Mouse (Mus musculus): ENCODE data around the gene G6pc. TPM values are rescaled to one million over a fixed set of nuclear protein-coding genes. Genes with fewer than 3 reads are reported as not detected.
A peak's percentile ranks its signal among the peaks of the same experiment; 100 is the strongest.

G6pc gene
- polyA plus RNA-seq, 1 experiment from 2014 or later, result not detected

DNA sequence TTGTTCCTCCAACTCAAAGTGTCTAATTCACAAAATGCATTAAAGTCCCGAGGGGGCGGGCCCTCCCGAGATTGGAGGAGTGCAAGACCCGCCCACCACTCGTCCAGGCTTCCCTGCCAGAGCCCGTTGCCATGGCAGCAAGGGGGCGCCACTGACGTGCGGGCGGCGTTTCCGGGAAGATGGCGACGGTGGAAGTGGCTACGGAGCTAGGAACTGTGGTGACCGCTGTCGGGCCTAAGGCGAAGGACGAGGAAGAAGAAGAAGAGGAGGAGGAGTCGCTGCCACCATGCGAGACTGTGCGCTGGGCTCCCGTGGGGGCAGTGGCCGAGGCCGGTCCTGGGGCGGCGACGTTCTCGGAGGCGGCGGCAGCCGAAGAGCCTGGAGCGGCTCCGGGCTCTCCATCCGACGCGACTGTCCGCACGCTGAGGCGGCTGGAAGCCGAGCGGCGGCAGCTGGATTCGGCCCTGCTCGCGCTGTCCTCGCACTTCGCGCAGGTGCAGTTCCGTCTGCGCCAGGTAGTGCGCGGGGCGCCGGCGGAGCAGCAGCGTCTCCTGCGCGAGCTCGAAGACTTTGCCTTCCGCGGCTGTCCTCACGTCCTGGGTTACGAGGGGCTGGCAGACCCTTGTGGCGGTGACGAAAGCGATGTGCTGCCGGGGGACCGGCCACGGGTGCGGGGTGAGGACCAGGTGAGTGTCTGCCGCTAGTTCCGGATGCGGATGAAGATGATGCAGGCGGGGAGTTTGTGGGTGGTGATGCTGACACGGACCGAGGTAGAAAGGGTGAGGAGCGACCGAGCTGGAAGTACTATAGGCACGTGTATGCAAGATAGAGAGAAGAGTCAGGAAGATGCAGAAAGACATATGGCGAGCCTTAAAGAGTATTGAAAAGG is 57.8 kb downstream of the G6pc start, which contains the start of the genes Rundc1 and Ptges3l:
Gene Rundc1, plus strand, starts transcription at position 161 of the 889 bp plus-strand sequence.
Gene Ptges3l, minus strand, starts transcription at position 409 of the 889 bp plus-strand sequence.
- Histone ChIP-seq H3K9me3 (replicated peaks; ENCODE audit: control insufficient read depth, low read length) (no peaks in the 10 kb centered on the region), H3K27ac (replicated peaks; ENCODE audit: low read depth, low read length) (peak within 1 kb of the TSS; percentile 30), H3K36me3 (replicated peaks; ENCODE audit: control insufficient read depth, insufficient read depth, low read depth, low read length) (peaks cover under 1% of the 10 kb centered on the region; the same call in 1 of the 2 replicates), H3K4me1 (ENCODE audit: control insufficient read depth, insufficient read depth, low read length) (no peaks in the 10 kb centered on the region), H3K4me2 (ENCODE audit: low read depth, low read length) (peak within 1 kb of the TSS; percentile 79), H3K27me3 (ENCODE audit: control insufficient read depth, insufficient read depth, low read length) (no peaks in the 10 kb centered on the region), H3K4me3 (ENCODE audit: low read depth, low read length) (peak within 1 kb of the TSS; percentile 74), H3K9ac (replicated peaks; ENCODE audit: low read length) (peak within 1 kb of the TSS; percentile 66)
- WGBS, result under 1% methylated on average over 76 of the region's 81 CpGs
- peak; percentile 99 for DNase-seq (ENCODE audit: low spot score)
- peak; percentile 83 for ATAC-seq (replicated peaks; ENCODE audit: insufficient number of reproducible peaks, low FRiP score, low TSS enrichment, low read depth)

DNA sequence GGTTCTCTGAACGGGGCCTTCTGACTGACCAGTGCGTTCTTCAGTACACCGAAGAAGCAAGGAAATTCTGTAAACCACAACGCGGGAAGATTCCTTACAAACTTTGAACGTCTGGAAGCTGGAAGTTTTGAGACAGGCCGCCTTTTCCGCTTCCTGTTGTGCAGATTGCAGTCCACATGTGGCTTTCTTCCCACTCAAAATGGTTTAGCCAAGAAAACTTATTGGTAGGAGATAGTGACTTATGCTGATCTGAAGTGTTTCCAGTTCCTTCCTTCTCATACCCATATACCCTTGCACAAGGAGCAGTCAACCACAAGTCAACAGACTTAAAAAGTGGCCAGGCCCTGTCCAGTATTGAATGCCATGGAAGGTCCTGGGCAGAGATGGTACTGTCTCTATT is 58.8 kb downstream of the G6pc start:
- Histone ChIP-seq H3K4me2 (ENCODE audit: low read depth, low read length) (peak overlapping the region; percentile 79), H3K27me3 (ENCODE audit: control insufficient read depth, insufficient read depth, low read length) (no peaks in the 10 kb centered on the region), H3K27ac (replicated peaks; ENCODE audit: low read depth, low read length) (no peak overlapping the region), H3K9me3 (replicated peaks; ENCODE audit: control insufficient read depth, low read length) (no peaks in the 10 kb centered on the region), H3K9ac (replicated peaks; ENCODE audit: low read length) (no peak overlapping the region), H3K4me3 (ENCODE audit: low read depth, low read length) (peak overlapping the region; percentile 74), H3K4me1 (ENCODE audit: control insufficient read depth, insufficient read depth, low read length) (no peaks in the 10 kb centered on the region), H3K36me3 (replicated peaks; ENCODE audit: control insufficient read depth, insufficient read depth, low read depth, low read length) (peaks cover 2% of the 10 kb centered on the region; the same call in 1 of the 2 replicates)
- no peak for DNase-seq (ENCODE audit: low spot score)
- 65% methylated on average over 8 of the region's 8 CpGs for WGBS
- no peak for ATAC-seq (replicated peaks; ENCODE audit: insufficient number of reproducible peaks, low FRiP score, low TSS enrichment, low read depth)

Small RNAs within 50 kb of the gene (microRNA-seq; reads per million reads assigned to microRNA genes)
- gene Gm25593 (ENCODE audit: borderline number of aligned reads) (not detected), gene Mir6929 (ENCODE audit: borderline number of aligned reads) (not detected)

Other genes starting within 250 kb of the G6pc start
- 10.7 and 12.7 TPM in 2 replicates for gene Retreg3, start 247.7 kb upstream of the G6pc start, polyA plus RNA-seq (2014; fragmentation: Nextera tagmentation; extraction: Ambion mirVana)
- gene Tubg1, start 247.6 kb upstream of the G6pc start, polyA plus RNA-seq (2014; fragmentation: Nextera tagmentation; extraction: Ambion mirVana), result 91.6 and 98.4 TPM in 2 replicates
- 7.8 and 8.0 TPM in 2 replicates for gene Tubg2, start 211.7 kb upstream of the G6pc start, polyA plus RNA-seq (2014; fragmentation: Nextera tagmentation; extraction: Ambion mirVana)
- gene Cntnap1, start 197.0 kb upstream of the G6pc start, polyA plus RNA-seq (2014; fragmentation: Nextera tagmentation; extraction: Ambion mirVana), result 0.28 and 0.39 TPM in 2 replicates
- 3.7 and 5.3 TPM in 2 replicates for gene Plekhh3, start 196.2 kb upstream of the G6pc start, polyA plus RNA-seq (2014; fragmentation: Nextera tagmentation; extraction: Ambion mirVana)
- gene Ccr10, start 192.1 kb upstream of the G6pc start, polyA plus RNA-seq (2014; fragmentation: Nextera tagmentation; extraction: Ambion mirVana), result 0.20 TPM in 1 of 2 replicates, not detected in the other
- 11.6 and 12.4 TPM in 2 replicates for gene Ezh1, start 141.1 kb upstream of the G6pc start, polyA plus RNA-seq (2014; fragmentation: Nextera tagmentation; extraction: Ambion mirVana)
- 64.8 and 69.3 TPM in 2 replicates for gene Ramp2, start 121.5 kb upstream of the G6pc start, polyA plus RNA-seq (2014; fragmentation: Nextera tagmentation; extraction: Ambion mirVana)
- gene Vps25, start 113.9 kb upstream of the G6pc start, polyA plus RNA-seq (2014; fragmentation: Nextera tagmentation; extraction: Ambion mirVana), result 114 and 117 TPM in 2 replicates
- 2.4 and 3.5 TPM in 2 replicates for gene Wnk4, start 107.0 kb upstream of the G6pc start, polyA plus RNA-seq (2014; fragmentation: Nextera tagmentation; extraction: Ambion mirVana)
- gene Cntd1, start 88.5 kb upstream of the G6pc start, polyA plus RNA-seq (2014; fragmentation: Nextera tagmentation; extraction: Ambion mirVana), result 1.6 and 1.8 TPM in 2 replicates
- gene Coa3, start 88.4 kb upstream of the G6pc start, polyA plus RNA-seq (2014; fragmentation: Nextera tagmentation; extraction: Ambion mirVana), result 193 and 212 TPM in 2 replicates
- 158 and 160 TPM in 2 replicates for gene Becn1, start 65.3 kb upstream of the G6pc start, polyA plus RNA-seq (2014; fragmentation: Nextera tagmentation; extraction: Ambion mirVana)
- gene Psme3, start 51.3 kb upstream of the G6pc start, polyA plus RNA-seq (2014; fragmentation: Nextera tagmentation; extraction: Ambion mirVana), result 150 and 154 TPM in 2 replicates
- gene Aoc2, start 42.5 kb upstream of the G6pc start, polyA plus RNA-seq (2014; fragmentation: Nextera tagmentation; extraction: Ambion mirVana), result 1.2 TPM in 2 replicates
- gene Aoc3, start 37.0 kb upstream of the G6pc start, polyA plus RNA-seq (2014; fragmentation: Nextera tagmentation; extraction: Ambion mirVana), result 0.04 TPM in 1 of 2 replicates, not detected in the other
- 89.6 and 90.9 TPM in 2 replicates for gene Aarsd1, start 50.1 kb downstream of the G6pc start, polyA plus RNA-seq (2014; fragmentation: Nextera tagmentation; extraction: Ambion mirVana)
- 10.1 and 12.8 TPM in 2 replicates for gene Gm27029, start 57.2 kb downstream of the G6pc start, polyA plus RNA-seq (2014; fragmentation: Nextera tagmentation; extraction: Ambion mirVana)
- 10.4 and 11.8 TPM in 2 replicates for gene Rundc1, start 57.5 kb downstream of the G6pc start, polyA plus RNA-seq (2014; fragmentation: Nextera tagmentation; extraction: Ambion mirVana)
- gene Ptges3l, start 57.8 kb downstream of the G6pc start, polyA plus RNA-seq (2014; fragmentation: Nextera tagmentation; extraction: Ambion mirVana), result 3.5 and 3.9 TPM in 2 replicates
- 432 and 435 TPM in 2 replicates for gene Rpl27, start 74.7 kb downstream of the G6pc start, polyA plus RNA-seq (2014; fragmentation: Nextera tagmentation; extraction: Ambion mirVana)
- gene Ifi35, start 80.8 kb downstream of the G6pc start, polyA plus RNA-seq (2014; fragmentation: Nextera tagmentation; extraction: Ambion mirVana), result 2.4 and 2.7 TPM in 2 replicates
- 9.4 and 10.2 TPM in 2 replicates for gene Rnd2, start 97.4 kb downstream of the G6pc start, polyA plus RNA-seq (2014; fragmentation: Nextera tagmentation; extraction: Ambion mirVana)
- gene Vat1, start 98.7 kb downstream of the G6pc start, polyA plus RNA-seq (2014; fragmentation: Nextera tagmentation; extraction: Ambion mirVana), result 20.9 and 24.6 TPM in 2 replicates
- 21.4 and 24.7 TPM in 2 replicates for gene Brca1, start 184.4 kb downstream of the G6pc start, polyA plus RNA-seq (2014; fragmentation: Nextera tagmentation; extraction: Ambion mirVana)
- gene Nbr1, start 184.6 kb downstream of the G6pc start, polyA plus RNA-seq (2014; fragmentation: Nextera tagmentation; extraction: Ambion mirVana), result 69.2 and 74.1 TPM in 2 replicates
- 2.0 and 2.4 TPM in 2 replicates for gene Tmem106a, start 214.7 kb downstream of the G6pc start, polyA plus RNA-seq (2014; fragmentation: Nextera tagmentation; extraction: Ambion mirVana)
- gene Gm11634, start 231.7 kb downstream of the G6pc start, polyA plus RNA-seq (2014; fragmentation: Nextera tagmentation; extraction: Ambion mirVana), result not detected in 2 replicates

Data from embryonic facial prominence, embryonic 11.5 days (tissue).